Mouse (Mus musculus) ES-Bruce4 (cell line): ENCODE results near the gene Gaa.
A peak's percentile ranks its signal among the peaks of the same experiment; 100 is the strongest.

ENCODE experiments used
- CTCF ChIP-seq: IDR thresholded peaks from one replicate; pipeline ENCODE4 v1.8.1; 2011; ENCODE audit warnings: low read depth, low read length
- POLR2A ChIP-seq: IDR thresholded peaks from one replicate; pipeline ENCODE4 v1.8.1; 2011; ENCODE audit warnings: low read length; ENCODE audit not compliant: insufficient read depth

DNA sequence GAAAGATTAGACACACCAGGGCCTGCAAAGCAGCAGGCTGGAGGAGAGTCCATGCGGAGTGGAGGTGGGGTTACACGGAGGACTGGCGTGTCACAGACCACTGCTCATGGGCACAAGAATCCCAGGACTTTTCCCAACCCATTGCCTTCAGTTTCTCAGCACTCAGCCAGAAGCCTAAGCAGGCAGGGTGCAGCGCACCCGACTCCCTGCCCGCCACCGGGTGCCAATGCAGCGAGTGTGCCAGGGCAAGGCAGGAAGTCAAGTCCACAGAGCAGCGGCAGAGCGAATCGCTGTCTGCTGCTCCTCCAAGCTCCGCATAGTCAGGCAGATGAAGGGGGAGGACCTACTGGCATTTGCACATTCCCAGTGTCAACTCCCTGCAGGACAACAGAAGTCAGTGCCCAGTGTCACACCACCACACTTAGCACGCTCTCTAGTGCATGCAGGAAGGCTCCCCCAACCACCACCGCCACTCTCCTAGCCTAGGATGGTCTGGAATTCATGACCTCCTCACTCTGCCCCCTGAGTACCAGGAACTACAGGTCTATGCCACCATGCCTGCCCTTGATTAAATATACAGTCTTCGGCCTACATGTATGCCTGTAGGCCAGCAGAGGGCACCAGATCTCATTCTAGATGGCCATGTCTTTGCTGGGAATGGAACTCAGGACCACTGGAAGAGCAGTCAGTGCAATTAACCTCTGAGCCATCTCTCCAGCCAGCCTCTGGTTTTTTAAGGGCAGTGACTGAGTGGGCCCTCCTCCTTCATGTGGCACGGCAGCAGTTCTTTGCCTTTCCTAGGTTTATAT is 37.4 kb downstream of the Gaa start:
- TF ChIP-seq CTCF: peak; percentile 57
- TF ChIP-seq POLR2A: no peak
